Mouse (Mus musculus) heart, adult 18-20 months (tissue): ENCODE data around the gene Vstm4. TPM values are rescaled to one million over a fixed set of nuclear protein-coding genes. Genes with fewer than 3 reads are reported as not detected.

Experiments used
- DNase-seq, 2 experiments: peaks; one replicate each; pipeline ENCODE4 v3.0.0; 2021 to 2022; ENCODE audit warnings: mixed read lengths in 1 of 2
- total RNA-seq, 2 experiments: library from RNA; stranded (reverse); gene quantifications; 2 replicates each; pipeline ENCODE4 v1.2.3; 2021

Vstm4 gene
- total RNA-seq, 2 experiments from 2014 or later, result 8.4 to 8.7 TPM

- no peak for DNase-seq
Measured at GRCm38 (mm10) chr14:32859831-32860569, 3.4 kb downstream of the Vstm4 start.

GRCm38 (mm10) chr14:32861149-32861581, 4.6 kb downstream of the Vstm4 start:
- DNase-seq, result peak; percentile 73 to 74

- peak in 1 of 2 experiments; percentile 7 for DNase-seq
Measured at GRCm38 (mm10) chr14:32861656-32862055, 5.1 kb downstream of the Vstm4 start.

- no peak for DNase-seq
Measured at GRCm38 (mm10) chr14:32865331-32865730, 8.8 kb downstream of the Vstm4 start.

GRCm38 (mm10) chr14:32871963-32872362, 15.4 kb downstream of the Vstm4 start:
- no peak for DNase-seq

- DNase-seq, result peak in 1 of 2 experiments; percentile 60
Measured at GRCm38 (mm10) chr14:32877549-32877948, 21.0 kb downstream of the Vstm4 start.

GRCm38 (mm10) chr14:32880332-32880731, 23.8 kb downstream of the Vstm4 start:
- DNase-seq, result no peak

- DNase-seq, result peak; percentile 64 to 74
Measured at GRCm38 (mm10) chr14:32881693-32882092, 25.1 kb downstream of the Vstm4 start.

- DNase-seq, result peak; percentile 59 to 75
Measured at GRCm38 (mm10) chr14:32888876-32889674, 32.5 kb downstream of the Vstm4 start.

- peak; percentile 79 to 84 for DNase-seq
Measured at GRCm38 (mm10) chr14:32894341-32894853, 37.8 kb downstream of the Vstm4 start.

- no peak for DNase-seq
Measured at GRCm38 (mm10) chr14:32894878-32895277, 38.3 kb downstream of the Vstm4 start.

GRCm38 (mm10) chr14:32896896-32897295, 40.3 kb downstream of the Vstm4 start:
- peak; percentile 84 to 87 for DNase-seq

GRCm38 (mm10) chr14:32903203-32903602, 46.6 kb downstream of the Vstm4 start:
- no peak for DNase-seq

- DNase-seq, result no peak
Measured at GRCm38 (mm10) chr14:32906545-32906944, 50.0 kb downstream of the Vstm4 start.

GRCm38 (mm10) chr14:32909112-32909511, 52.6 kb downstream of the Vstm4 start:
- no peak for DNase-seq

GRCm38 (mm10) chr14:32911187-32911586, 54.6 kb downstream of the Vstm4 start:
- no peak for DNase-seq

GRCm38 (mm10) chr14:32915360-32915759, 58.8 kb downstream of the Vstm4 start:
- peak in 1 of 2 experiments; percentile 46 for DNase-seq

- DNase-seq, result no peak
Measured at GRCm38 (mm10) chr14:32917919-32918318, 61.4 kb downstream of the Vstm4 start.

GRCm38 (mm10) chr14:32923871-32924270, 67.3 kb downstream of the Vstm4 start:
- DNase-seq, result no peak

GRCm38 (mm10) chr14:32931709-32932108, 75.2 kb downstream of the Vstm4 start:
- DNase-seq, result peak in 1 of 2 experiments; percentile 57

GRCm38 (mm10) chr14:32932220-32932619, 75.7 kb downstream of the Vstm4 start:
- DNase-seq, result peak in 1 of 2 experiments; percentile 33

GRCm38 (mm10) chr14:32934064-32934463, 77.5 kb downstream of the Vstm4 start:
- no peak for DNase-seq

GRCm38 (mm10) chr14:32939217-32939616, 82.7 kb downstream of the Vstm4 start:
- no peak for DNase-seq
